Mouse (Mus musculus): ENCODE results near the gene Gm17482. TPM values are rescaled to one million over a fixed set of nuclear protein-coding genes. Genes with fewer than 3 reads are reported as not detected.

Gene Gm17482
- total RNA-seq, 2 experiments from 2014 or later: not detected

- no peak for DNase-seq (ENCODE audit: extremely low spot score in 1 of 2, low spot score in 2 of 2)
- peak within 1 kb of the TSS; percentile 75 for H3K27ac ChIP-seq
- TF ChIP-seq CTCF (IDR thresholded peaks at IDR 0.05): no peak
- H3K4me3 ChIP-seq: peak within 1 kb of the TSS; percentile 21
- intact Hi-C loops (cut with DNase I): no loop called here
These were observed 25.1 kb downstream of the Gm17482 start, which contains the start of gene Timp4 for GRCm38 (mm10) chr6:115252099-115252873. TSS of gene Timp4 (minus strand) at chr6:115252205.

GRCm38 (mm10) chr6:115255171-115255570 lies 28.0 kb downstream of the Gm17482 start:
- no peak overlapping the region for H3K27ac ChIP-seq
- DNase-seq (ENCODE audit: extremely low spot score in 1 of 2, low spot score in 2 of 2): no peak
- no peak for TF ChIP-seq CTCF (IDR thresholded peaks at IDR 0.05)
- H3K4me3 ChIP-seq: no peak overlapping the region
- intact Hi-C loops (cut with DNase I): no loop called here

GRCm38 (mm10) chr6:115260507-115260906 lies 33.4 kb downstream of the Gm17482 start:
- no peak for TF ChIP-seq CTCF (IDR thresholded peaks at IDR 0.05)
- DNase-seq (ENCODE audit: extremely low spot score in 1 of 2, low spot score in 2 of 2): no peak
- Histone ChIP-seq H3K27ac (no peak overlapping the region), H3K4me3 (no peak overlapping the region)
- intact Hi-C loops (cut with DNase I): no loop called here

DNA sequence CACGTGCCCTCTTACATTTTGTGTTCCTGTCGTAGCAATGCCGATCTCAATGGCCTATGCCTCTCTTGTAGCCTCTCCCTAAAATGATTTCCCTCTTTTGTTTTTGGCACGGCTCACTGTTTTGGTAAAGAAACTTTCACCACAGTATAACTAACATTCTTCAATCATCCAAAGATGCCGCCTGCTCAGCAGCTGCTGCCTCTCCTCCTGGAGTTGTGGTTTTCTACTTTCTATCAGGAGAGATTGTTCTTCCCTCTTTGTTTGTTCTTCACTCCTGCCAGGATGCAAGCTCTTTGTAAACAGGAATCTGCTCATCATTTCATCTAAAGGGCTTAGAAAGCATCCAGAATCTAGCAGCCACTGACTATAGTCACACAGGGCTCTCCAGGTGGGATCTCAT lies 39.6 kb downstream of the Gm17482 start:
- no peak overlapping the region for H3K27ac ChIP-seq
- intact Hi-C loops (cut with DNase I): loop anchor here (5.0 kb wide), 1 partner anchor 271 kb away; no protein-coding TSS in a partner anchor
- no peak for TF ChIP-seq CTCF (IDR thresholded peaks at IDR 0.05)
- no peak for DNase-seq (ENCODE audit: extremely low spot score in 1 of 2, low spot score in 2 of 2)
- H3K4me3 ChIP-seq: no peak overlapping the region

DNA sequence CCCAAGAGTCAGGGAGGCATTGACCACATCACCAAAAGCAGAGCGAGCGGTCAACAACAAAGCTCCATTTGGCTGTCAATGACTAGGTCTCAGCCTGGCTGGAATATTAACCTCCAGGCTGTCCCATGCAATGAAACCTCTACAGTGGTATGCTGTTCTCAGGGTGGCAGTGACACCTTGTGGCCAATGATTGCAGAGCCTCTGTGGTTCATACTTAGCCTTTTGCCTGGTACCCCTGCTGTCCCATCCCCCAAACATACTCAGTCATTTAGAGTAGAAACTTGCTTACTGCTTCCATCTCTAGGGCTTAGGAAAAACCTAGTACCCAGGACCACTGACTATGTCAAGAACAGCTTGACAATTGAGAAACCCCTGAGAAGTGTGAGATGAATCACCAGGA lies 40.8 kb downstream of the Gm17482 start:
- H3K4me3 ChIP-seq: no peak overlapping the region
- peak; percentile 65 to 73 for DNase-seq (ENCODE audit: extremely low spot score in 1 of 2, low spot score in 2 of 2)
- intact Hi-C loops (cut with DNase I): loop anchor here (1.0 to 5.0 kb wide), 3 partner anchors 41 to 269 kb away; partner anchors contain the start of gene Gm17482
- TF ChIP-seq CTCF (IDR thresholded peaks at IDR 0.05): peak; percentile 92
- H3K27ac ChIP-seq: no peak overlapping the region

DNA sequence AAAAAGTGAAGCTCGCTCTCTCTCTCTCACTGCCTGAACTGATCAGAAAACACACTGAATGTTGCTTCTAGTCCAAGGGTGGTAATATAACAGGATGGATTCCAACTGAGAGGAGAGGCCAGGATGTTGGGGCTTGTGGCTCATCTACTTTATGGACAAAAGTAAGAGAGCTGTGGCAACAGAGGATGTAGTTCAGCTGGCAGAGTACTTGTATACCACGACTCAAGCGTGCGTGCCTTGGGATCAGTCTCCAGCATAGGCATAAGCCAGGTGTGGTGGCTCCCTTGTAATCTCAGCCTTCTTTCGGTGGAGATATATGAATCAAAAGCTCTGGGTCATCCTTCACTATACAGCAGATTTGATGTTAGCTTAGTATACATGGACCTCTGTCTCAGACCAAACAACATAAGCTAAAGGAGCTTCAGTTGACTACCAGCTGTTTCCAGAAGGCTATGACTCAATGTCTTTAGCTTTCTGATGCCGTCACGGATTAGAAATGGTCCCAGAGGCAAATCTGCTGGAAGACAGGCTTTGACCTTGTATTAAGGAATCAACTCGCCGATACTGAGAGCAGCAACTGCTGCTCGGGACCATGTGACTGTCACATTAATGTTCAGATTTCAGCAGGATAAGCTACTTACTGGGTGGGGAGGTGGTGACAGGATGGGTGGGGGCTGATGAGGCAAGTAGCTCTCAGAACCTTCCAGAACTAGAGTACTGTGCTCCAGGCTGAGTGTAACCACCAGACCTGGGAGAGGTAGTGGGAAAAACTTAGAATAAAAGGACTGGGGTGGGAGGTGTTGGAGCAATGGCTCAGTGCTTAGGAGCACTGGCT lies 41.6 kb downstream of the Gm17482 start:
- no peak for DNase-seq (ENCODE audit: extremely low spot score in 1 of 2, low spot score in 2 of 2)
- Histone ChIP-seq H3K4me3 (no peak overlapping the region), H3K27ac (no peak overlapping the region)
- intact Hi-C loops (cut with DNase I): loop anchor here (1.0 to 5.0 kb wide), 3 partner anchors 41 to 269 kb away; partner anchors contain the start of gene Gm17482
- TF ChIP-seq CTCF (IDR thresholded peaks at IDR 0.05): no peak

- no peak for TF ChIP-seq CTCF (IDR thresholded peaks at IDR 0.05)
- intact Hi-C loops (cut with DNase I): loop anchor here (5.0 kb wide), 1 partner anchor 268 kb away; no protein-coding TSS in a partner anchor
- Histone ChIP-seq H3K4me3 (no peak overlapping the region), H3K27ac (no peak overlapping the region)
- no peak for DNase-seq (ENCODE audit: extremely low spot score in 1 of 2, low spot score in 2 of 2)
These were observed 42.4 kb downstream of the Gm17482 start for GRCm38 (mm10) chr6:115269561-115269960.

GRCm38 (mm10) chr6:115270085-115270484 lies 42.9 kb downstream of the Gm17482 start:
- no peak overlapping the region for H3K4me3 ChIP-seq
- no peak for TF ChIP-seq CTCF (IDR thresholded peaks at IDR 0.05)
- DNase-seq (ENCODE audit: extremely low spot score in 1 of 2, low spot score in 2 of 2): no peak
- H3K27ac ChIP-seq: no peak overlapping the region
- intact Hi-C loops (cut with DNase I): no loop called here

DNA sequence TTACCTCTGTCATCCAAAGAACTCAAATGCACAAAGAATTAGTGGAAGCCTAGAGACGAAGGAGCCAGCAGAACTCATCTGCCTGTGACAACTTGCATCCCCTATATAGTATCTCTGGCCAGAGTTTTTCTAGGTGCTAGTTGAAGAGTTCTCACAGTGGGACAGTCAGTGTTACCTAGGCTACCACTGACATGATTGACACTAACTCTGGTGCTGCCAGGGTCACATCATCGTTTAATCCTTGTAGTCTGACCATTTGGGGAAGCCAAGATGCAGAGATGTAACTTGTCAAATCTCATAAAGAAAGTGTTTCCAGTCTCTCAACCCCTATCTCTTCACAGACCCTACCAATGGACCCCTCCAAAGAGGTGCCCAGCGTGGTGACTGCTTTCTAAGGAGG lies 44.2 kb downstream of the Gm17482 start:
- no peak overlapping the region for H3K27ac ChIP-seq
- no peak for TF ChIP-seq CTCF (IDR thresholded peaks at IDR 0.05)
- intact Hi-C loops (cut with DNase I): no loop called here

GRCm38 (mm10) chr6:115271866-115272271 lies 44.7 kb downstream of the Gm17482 start:
- intact Hi-C loops (cut with DNase I): no loop called here
- no peak for TF ChIP-seq CTCF (IDR thresholded peaks at IDR 0.05)
- Histone ChIP-seq H3K27ac (no peak overlapping the region), H3K4me3 (no peak overlapping the region)
- no peak for DNase-seq (ENCODE audit: extremely low spot score in 1 of 2, low spot score in 2 of 2)

More for the DNA sequence above, 44.2 kb downstream of the Gm17482 start:
- no peak for DNase-seq (ENCODE audit: extremely low spot score in 1 of 2, low spot score in 2 of 2)
- H3K4me3 ChIP-seq: no peak overlapping the region

GRCm38 (mm10) chr6:115273346-115273745 lies 46.2 kb downstream of the Gm17482 start:
- Histone ChIP-seq H3K4me3 (no peak overlapping the region), H3K27ac (no peak overlapping the region; the same call in 1 of the 2 replicates)
- no peak for TF ChIP-seq CTCF (IDR thresholded peaks at IDR 0.05)
- DNase-seq (ENCODE audit: extremely low spot score in 1 of 2, low spot score in 2 of 2): no peak
- intact Hi-C loops (cut with DNase I): no loop called here

DNA sequence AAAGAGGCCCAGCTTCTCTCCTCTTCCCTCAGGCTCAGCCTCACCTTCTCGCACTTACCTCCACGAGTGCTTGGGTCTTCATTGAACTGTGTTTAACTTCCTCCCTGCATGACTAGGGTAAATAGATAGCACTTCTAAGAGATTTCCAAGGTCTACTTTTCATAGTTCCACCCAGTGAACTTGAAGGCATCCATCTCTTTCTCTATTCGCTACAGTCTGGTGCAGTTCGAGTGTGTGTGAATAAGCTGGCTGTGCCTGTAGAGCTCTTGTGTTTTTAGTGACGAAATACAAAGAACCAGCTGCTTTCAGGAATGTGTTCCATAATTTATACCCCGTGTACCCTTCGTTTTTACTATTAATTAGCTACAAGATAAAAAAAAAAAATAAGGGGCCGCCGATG lies 47.6 kb downstream of the Gm17482 start:
- no peak overlapping the region for H3K4me3 ChIP-seq
- no peak overlapping the region for H3K27ac ChIP-seq
- no peak for DNase-seq (ENCODE audit: extremely low spot score in 1 of 2, low spot score in 2 of 2)
- intact Hi-C loops (cut with DNase I): no loop called here
- TF ChIP-seq CTCF (IDR thresholded peaks at IDR 0.05): no peak

Measured in left cerebral cortex, adult 2 months (tissue).